Mouse (Mus musculus): ENCODE results near the gene Egfr.

Gene Egfr

GRCm38 (mm10) chr11:16830531-16831227 is 78.7 kb downstream of the Egfr start:
- no peak for DNase-seq

GRCm38 (mm10) chr11:16831974-16832464 is 80.0 kb downstream of the Egfr start:
- DNase-seq, result no peak

- DNase-seq, result no peak
Observed at GRCm38 (mm10) chr11:16838772-16839171, 86.8 kb downstream of the Egfr start.

GRCm38 (mm10) chr11:16842924-16843323 is 90.9 kb downstream of the Egfr start:
- DNase-seq, result no peak

- no peak for DNase-seq
Observed at GRCm38 (mm10) chr11:16843889-16844568, 92.0 kb downstream of the Egfr start.

- no peak for DNase-seq
Observed at GRCm38 (mm10) chr11:16848881-16849280, 96.9 kb downstream of the Egfr start.

GRCm38 (mm10) chr11:16851361-16851760 is 99.4 kb downstream of the Egfr start:
- no peak for DNase-seq

- no peak for DNase-seq
Observed at GRCm38 (mm10) chr11:16854111-16854510, 102.1 kb downstream of the Egfr start.

GRCm38 (mm10) chr11:16857346-16857745 is 105.3 kb downstream of the Egfr start:
- no peak for DNase-seq

- no peak for DNase-seq
Observed at GRCm38 (mm10) chr11:16861037-16861436, 109.0 kb downstream of the Egfr start.

- DNase-seq, result no peak
Observed at GRCm38 (mm10) chr11:16863547-16863946, 111.5 kb downstream of the Egfr start.

- DNase-seq, result no peak
Observed at GRCm38 (mm10) chr11:16864980-16865561, 113.1 kb downstream of the Egfr start.

GRCm38 (mm10) chr11:16868051-16868450 is 116.0 kb downstream of the Egfr start:
- no peak for DNase-seq

GRCm38 (mm10) chr11:16869506-16869905 is 117.5 kb downstream of the Egfr start:
- DNase-seq, result no peak

GRCm38 (mm10) chr11:16871120-16871519 is 119.1 kb downstream of the Egfr start:
- peak; percentile 9 to 27 for DNase-seq

- no peak for DNase-seq
Observed at GRCm38 (mm10) chr11:16877676-16878378, 125.8 kb downstream of the Egfr start.

- DNase-seq, result no peak
Observed at GRCm38 (mm10) chr11:16881932-16882331, 129.9 kb downstream of the Egfr start.

GRCm38 (mm10) chr11:16886152-16886551 is 134.1 kb downstream of the Egfr start:
- DNase-seq, result no peak

GRCm38 (mm10) chr11:16888086-16888485 is 136.1 kb downstream of the Egfr start:
- no peak for DNase-seq

- no peak for DNase-seq
Observed at GRCm38 (mm10) chr11:16895441-16896356, 143.7 kb downstream of the Egfr start.

GRCm38 (mm10) chr11:16897681-16898080 is 145.7 kb downstream of the Egfr start:
- DNase-seq, result no peak

- no peak for DNase-seq
Observed at GRCm38 (mm10) chr11:16900182-16900581, 148.2 kb downstream of the Egfr start.
